Mouse (Mus musculus) CH12.LX (cell line): ENCODE results near the gene Arrdc2. TPM values are rescaled to one million over a fixed set of nuclear protein-coding genes. Genes with fewer than 3 reads are reported as not detected.

Experiments used
- DNase-seq: peaks from one replicate; pipeline ENCODE4 v3.0.0-alpha.2; 2013; ENCODE audit errors: extremely low read depth
- H3K27ac ChIP-seq: 2 replicates; pipeline ENCODE4 v1.5.1; 2012; ENCODE audit warnings: low read depth, mild to moderate bottlenecking, control low read depth, moderate library complexity; ENCODE audit not compliant: insufficient read depth
- H3K27me3 ChIP-seq: replicated peaks from 2 replicates; pipeline ENCODE3; 2012; ENCODE audit warnings: inconsistent platforms
- H3K36me3 ChIP-seq, 2 experiments: replicated peaks in 1 of 2; 2 replicates each; pipeline versions ENCODE3 to v1.6.1; 2012; ENCODE audit warnings: inconsistent platforms in 1 of 2, low read length in 1 of 2, mild to moderate bottlenecking in 1 of 2, mixed read lengths in 1 of 2, moderate library complexity in 1 of 2; ENCODE audit not compliant: control insufficient read depth in 1 of 2, insufficient read depth in 1 of 2
- H3K4me1 ChIP-seq, 2 experiments: 2 replicates each; pipeline ENCODE4 v1.6.1; 2012; ENCODE audit warnings: inconsistent platforms in 1 of 2, moderate library complexity in 1 of 2; ENCODE audit not compliant: insufficient read depth in 2 of 2, control insufficient read depth in 1 of 2
- H3K4me2 ChIP-seq: 2 replicates; pipeline ENCODE4 v1.6.1; 2012; ENCODE audit warnings: low read depth, mild to moderate bottlenecking, control low read depth; ENCODE audit not compliant: poor library complexity, insufficient read depth, severe bottlenecking
- H3K4me3 ChIP-seq, 3 experiments: fragments of 150-350 bp in 1 of 3; sonication (generic) in 1 of 3; replicated peaks in 1 of 3; 2 replicates each; pipeline versions ENCODE3 to v1.5.1; 2011 to 2012; ENCODE audit warnings: low read depth in 2 of 3, low read length in 2 of 3, mild to moderate bottlenecking in 2 of 3, moderate library complexity in 2 of 3, control low read depth in 1 of 3, improper control_type of control experiment in 1 of 3, inconsistent platforms in 1 of 3, mixed read lengths in 1 of 3; ENCODE audit not compliant: poor library complexity in 1 of 3
- H3K79me2 ChIP-seq: replicated peaks from 2 replicates; pipeline ENCODE4 v1.6.1; 2012; ENCODE audit warnings: mild to moderate bottlenecking, moderate library complexity; ENCODE audit not compliant: control insufficient read depth, poor library complexity, insufficient read depth, severe bottlenecking; ENCODE audit errors: extremely low read depth
- H3K9ac ChIP-seq: 2 replicates; pipeline ENCODE4 v1.6.1; 2012; ENCODE audit warnings: low read depth, mild to moderate bottlenecking, control low read depth, moderate library complexity; ENCODE audit not compliant: insufficient read depth
- H3K9me3 ChIP-seq: replicated peaks from 2 replicates; pipeline ENCODE3; 2012; ENCODE audit warnings: low read length, inconsistent platforms, mixed read lengths
- BHLHE40 ChIP-seq: IDR thresholded peaks from 2 replicates; pipeline ENCODE4 v1.6.1; 2011; ENCODE audit warnings: mild to moderate bottlenecking, low read depth, low read length, improper control_type of control experiment
- CHD1 ChIP-seq: IDR thresholded peaks from 2 replicates; pipeline ENCODE4 v1.6.1; 2012; ENCODE audit warnings: low read depth, low read length, improper control_type of control experiment, inconsistent platforms
- CHD2 ChIP-seq: IDR thresholded peaks from 2 replicates; pipeline ENCODE4 v1.6.1; 2011; ENCODE audit warnings: low read length, improper control_type of control experiment
- E2F4 ChIP-seq: IDR thresholded peaks from 2 replicates; pipeline ENCODE4 v1.6.1; 2011; ENCODE audit warnings: low read depth, low read length, improper control_type of control experiment; ENCODE audit not compliant: insufficient replicate concordance
- ELF1 ChIP-seq: IDR thresholded peaks from 2 replicates; pipeline ENCODE4 v1.6.1; 2014; ENCODE audit warnings: low read depth, mild to moderate bottlenecking, inconsistent platforms, low read length, improper control_type of control experiment
- EP300 ChIP-seq: IDR thresholded peaks from 2 replicates; pipeline ENCODE4 v1.6.1; 2011; ENCODE audit warnings: low read length, improper control_type of control experiment
- GABPA ChIP-seq: IDR thresholded peaks from 2 replicates; pipeline ENCODE4 v1.6.1; 2012; ENCODE audit warnings: low read depth, low read length, improper control_type of control experiment, inconsistent platforms; ENCODE audit not compliant: insufficient replicate concordance
- HCFC1 ChIP-seq: IDR thresholded peaks from 2 replicates; pipeline ENCODE4 v1.6.1; 2012; ENCODE audit warnings: low read depth, mild to moderate bottlenecking, inconsistent platforms, low read length, improper control_type of control experiment
- IRF4 ChIP-seq: IDR thresholded peaks from 2 replicates; pipeline ENCODE4 v1.6.1; 2014; ENCODE audit warnings: low read depth, mild to moderate bottlenecking, inconsistent platforms, low read length, improper control_type of control experiment
- JUND ChIP-seq: conservative IDR thresholded peaks from 2 replicates; pipeline ENCODE4 v1.6.1; 2011; ENCODE audit warnings: low read depth, low read length, improper control_type of control experiment
- KAT2A ChIP-seq: IDR thresholded peaks from 2 replicates; pipeline ENCODE4 v1.6.1; 2012; ENCODE audit warnings: low read length, improper control_type of control experiment, inconsistent platforms; ENCODE audit not compliant: insufficient replicate concordance
- MAFK ChIP-seq: IDR thresholded peaks from 2 replicates; pipeline ENCODE4 v1.6.1; 2011; ENCODE audit warnings: low read length, improper control_type of control experiment; ENCODE audit not compliant: insufficient replicate concordance
- MAX ChIP-seq: IDR thresholded peaks from 2 replicates; pipeline ENCODE4 v1.6.1; 2011; ENCODE audit warnings: low read length, improper control_type of control experiment
- MAZ ChIP-seq: IDR thresholded peaks from 2 replicates; pipeline ENCODE4 v1.6.1; 2012; ENCODE audit warnings: low read depth, mild to moderate bottlenecking, inconsistent platforms, low read length, improper control_type of control experiment, moderate library complexity
- MXI1 ChIP-seq: IDR thresholded peaks from 2 replicates; pipeline ENCODE4 v1.6.1; 2011; ENCODE audit warnings: mild to moderate bottlenecking, low read depth, low read length, improper control_type of control experiment
- MYC ChIP-seq: IDR thresholded peaks from 2 replicates; pipeline ENCODE4 v1.6.1; 2011; ENCODE audit warnings: low read depth, mild to moderate bottlenecking, improper control_type of control experiment, low read length
- NELFE ChIP-seq: IDR thresholded peaks from 2 replicates; pipeline ENCODE4 v1.6.1; 2011; ENCODE audit warnings: low read depth, low read length, improper control_type of control experiment
- NRF1 ChIP-seq: IDR thresholded peaks from 2 replicates; pipeline ENCODE4 v1.6.1; 2014; ENCODE audit warnings: low read depth, mild to moderate bottlenecking, inconsistent platforms, low read length, improper control_type of control experiment, moderate library complexity
- POLR2A ChIP-seq: IDR thresholded peaks from 2 replicates; pipeline ENCODE4 v1.6.1; 2011; ENCODE audit warnings: low read depth, mild to moderate bottlenecking, improper control_type of control experiment, low read length
- POLR2AphosphoS2 ChIP-seq: IDR thresholded peaks from 2 replicates; pipeline ENCODE4 v1.6.1; 2011; ENCODE audit warnings: low read depth, low read length, improper control_type of control experiment
- RAD21 ChIP-seq: IDR thresholded peaks from 2 replicates; pipeline ENCODE4 v1.6.1; 2011; ENCODE audit warnings: low read depth, mild to moderate bottlenecking, low read length, improper control_type of control experiment, moderate library complexity
- RCOR1 ChIP-seq: conservative IDR thresholded peaks from 2 replicates; pipeline ENCODE4 v1.6.1; 2012; ENCODE audit warnings: low read depth, mild to moderate bottlenecking, inconsistent platforms, low read length, improper control_type of control experiment
- SIN3A ChIP-seq: IDR thresholded peaks from 2 replicates; pipeline ENCODE4 v1.6.1; 2012; ENCODE audit warnings: low read length, improper control_type of control experiment, inconsistent platforms
- TBP ChIP-seq: conservative IDR thresholded peaks from 2 replicates; pipeline ENCODE4 v1.6.1; 2011; ENCODE audit warnings: low read depth, low read length, improper control_type of control experiment
- TCF12 ChIP-seq: IDR thresholded peaks from 2 replicates; pipeline ENCODE4 v1.6.1; 2014; ENCODE audit warnings: low read depth, mild to moderate bottlenecking, inconsistent platforms, low read length, improper control_type of control experiment
- UBTF ChIP-seq: IDR thresholded peaks from 2 replicates; pipeline ENCODE4 v1.6.1; 2012; ENCODE audit warnings: low read depth, mild to moderate bottlenecking, inconsistent platforms, low read length, improper control_type of control experiment, moderate library complexity
- USF1 ChIP-seq: IDR thresholded peaks from 2 replicates; pipeline ENCODE4 v1.6.1; 2014; ENCODE audit warnings: low read depth, mild to moderate bottlenecking, inconsistent platforms, low read length, improper control_type of control experiment
- USF2 ChIP-seq: conservative IDR thresholded peaks from 2 replicates; pipeline ENCODE4 v1.6.1; 2011; ENCODE audit warnings: low read depth, low read length, improper control_type of control experiment
- ZC3H11A ChIP-seq: IDR thresholded peaks from 2 replicates; pipeline ENCODE4 v1.6.1; 2012; ENCODE audit warnings: low read depth, mild to moderate bottlenecking, inconsistent platforms, low read length, improper control_type of control experiment
- ZKSCAN1 ChIP-seq: IDR thresholded peaks from 2 replicates; pipeline ENCODE4 v1.6.1; 2012; ENCODE audit warnings: low read depth, inconsistent platforms, low read length, improper control_type of control experiment, borderline replicate concordance
- ZMIZ1 ChIP-seq: IDR thresholded peaks from 2 replicates; pipeline ENCODE4 v1.6.1; 2012; ENCODE audit warnings: low read depth, mild to moderate bottlenecking, inconsistent platforms, low read length, improper control_type of control experiment
- dilution Hi-C: fragments of 300-500 bp; cut with MboI; formaldehyde crosslinking; loops from 2 replicates; pipeline ENCODE4 v1.14.3; 2020; ENCODE audit warnings: low sequenced_read_pairs; ENCODE audit not compliant: extremely low pct_unique_long_range_greater_than_20kb, extremely low pct_ligation_motif_present
- in situ Hi-C: fragments of 300-500 bp; cut with MboI; formaldehyde crosslinking; loops from 3 replicates; pipeline ENCODE4 v1.14.3; 2019; ENCODE audit warnings: low sequenced_read_pairs, low pct_ligation_motif_present, low pct_unique_long_range_greater_than_20kb, mixed read lengths
- polyA plus RNA-seq: library from polyadenylated mRNA; unstranded; fragments of >175 nt; gene quantifications from 2 replicates; pipeline ENCODE4 v1.2.1, GENCODE M21; 2012; ENCODE audit warnings: low read depth; ENCODE audit not compliant: insufficient read length
- total RNA-seq, 2 experiments: library from RNA; depleted of rRNA; stranded (reverse); fragments of 300-350 nt in 1 of 2; fragments of >200 nt in 1 of 2; gene quantifications; 2 replicates each; pipeline ENCODE4 v1.2.3; 2012 to 2014

The Arrdc2 gene
- total and polyA plus RNA-seq, 3 experiments, result 5.6 to 8.0 (median 6.1) TPM

GRCm38 (mm10) chr8:70874441-70874840 lies 34.9 kb upstream of the Arrdc2 start:
- in situ Hi-C loops (no loop called here), dilution Hi-C loops (no loop called here)
- Histone ChIP-seq H3K27ac (no peak overlapping the region), H3K4me2 (no peak overlapping the region), H3K9ac (no peak overlapping the region), H3K4me3 (no peak overlapping the region), H3K4me1 (peaks cover 7 to 23% of the 10 kb centered on the region in 2 experiments), H3K79me2 (no peaks in the 10 kb centered on the region), H3K9me3 (no peaks in the 10 kb centered on the region), H3K27me3 (no peaks in the 10 kb centered on the region), H3K36me3 (peaks cover 0 to 17% of the 10 kb centered on the region in 2 experiments)
- TF ChIP-seq NELFE (no peak), HCFC1 (no peak), RAD21 (no peak), ZMIZ1 (no peak), MAZ (no peak)
- DNase-seq, result no peak

DNA sequence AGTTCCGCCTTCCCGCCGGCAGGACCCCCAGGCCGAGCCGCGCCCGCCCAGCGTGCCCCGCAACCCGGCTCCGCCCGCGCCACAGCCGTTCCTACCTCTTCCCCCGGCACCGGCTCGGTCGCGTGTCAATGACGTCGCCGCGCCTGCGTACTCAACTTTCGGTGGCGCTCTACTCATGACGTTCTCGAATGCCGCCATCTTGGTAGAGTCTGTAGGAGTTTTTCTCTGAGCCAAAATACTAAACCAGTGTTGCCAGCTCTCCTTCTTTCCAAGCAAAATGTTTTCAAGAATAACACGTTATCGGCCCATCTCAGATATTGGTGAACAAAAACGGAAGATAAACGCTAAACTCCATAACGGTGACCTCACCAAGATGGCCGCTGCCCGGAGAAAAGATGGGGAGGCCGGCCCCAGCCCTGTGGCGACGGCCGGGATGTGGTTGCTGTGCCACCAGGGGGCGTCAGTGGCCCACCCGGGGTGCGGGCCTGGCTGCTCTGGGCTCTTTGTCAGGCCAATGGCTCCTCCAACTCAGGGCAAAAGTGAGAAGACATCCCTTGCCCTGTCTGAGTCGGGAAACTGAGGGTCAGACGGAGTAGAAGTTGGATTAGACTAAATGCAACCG lies 34.0 kb upstream of the Arrdc2 start, which contains the start of gene Ccdc124:
Gene Ccdc124, minus strand, starts transcription at position 572 of the 622 bp plus-strand sequence.
- Histone ChIP-seq H3K9ac (peak within 1 kb of the TSS; percentile 64), H3K4me2 (peak within 1 kb of the TSS; percentile 52), H3K4me3 (peak within 1 kb of the TSS; percentile 74 to 80 (median 80)), H3K4me1 (peaks cover 7 to 32% of the 10 kb centered on the region in 2 experiments), H3K79me2 (no peaks in the 10 kb centered on the region), H3K27ac (no peak within 1 kb of the TSS), H3K27me3 (no peaks in the 10 kb centered on the region), H3K36me3 (peaks cover 5 to 27% of the 10 kb centered on the region in 2 experiments), H3K9me3 (no peaks in the 10 kb centered on the region)
- DNase-seq, result peak; percentile 92
- in situ Hi-C loops (no loop called here), dilution Hi-C loops (no loop called here)
- 0 out of 2 replicates have a peak, but pooled peaks have one; percentile 32 for TF ChIP-seq MAZ
- peak; percentile 35 for TF ChIP-seq ZC3H11A
- no peak for TF ChIP-seq ZKSCAN1
- peak; percentile 47; the same call in 1 of the 2 replicates for TF ChIP-seq GABPA
- TF ChIP-seq IRF4, result peak; percentile 38
- TF ChIP-seq CHD2, result no peak
- TF ChIP-seq ELF1, result peak; percentile 75
- TF ChIP-seq UBTF, result 0 out of 2 replicates have a peak, but pooled peaks have one; percentile 41
- no peak for TF ChIP-seq EP300
- peak; percentile 87 for TF ChIP-seq NRF1
- 0 out of 2 replicates have a peak, but pooled peaks have one; percentile 13 for TF ChIP-seq BHLHE40
- TF ChIP-seq SIN3A, result peak; percentile 82
- TF ChIP-seq TBP, result no peak
- peak; percentile 82 for TF ChIP-seq MXI1
- TF ChIP-seq JUND, result no peak
- no peak; the same call in none of the 2 replicates for TF ChIP-seq TCF12
- peak; percentile 91 for TF ChIP-seq HCFC1
- TF ChIP-seq MYC, result no peak; the same call in 1 of the 2 replicates
- no peak for TF ChIP-seq USF2
- TF ChIP-seq KAT2A, result peak; percentile 95; the same call in 1 of the 2 replicates
- peak; percentile 32; the same call in 1 of the 2 replicates for TF ChIP-seq MAX
- TF ChIP-seq E2F4, result no peak
- TF ChIP-seq ZMIZ1, result no peak
- no peak for TF ChIP-seq MAFK
- peak; percentile 81 for TF ChIP-seq RAD21
- peak; percentile 98 for TF ChIP-seq RCOR1
- no peak for TF ChIP-seq POLR2AphosphoS2
- TF ChIP-seq NELFE, result peak; percentile 71
- TF ChIP-seq POLR2A, result peak; percentile 65
- TF ChIP-seq CHD1, result no peak
- TF ChIP-seq USF1, result no peak
